Mouse (Mus musculus): ENCODE data around the gene Tomm70a.

GRCm38 (mm10) chr16:57181180-57181579, 59.7 kb downstream of the Tomm70a start:
- TF ChIP-seq HCFC1 (IDR thresholded peaks at IDR 0.05; ENCODE audit: low read depth, low read length) (no peak), POLR2AphosphoS2 (IDR thresholded peaks at IDR 0.05; ENCODE audit: low read length) (no peak), CTCF (IDR thresholded peaks at IDR 0.05 in 2 of 3, conservative IDR thresholded peaks at IDR 0.05 in 1 of 3; ENCODE audit: control insufficient read depth in 1 of 3, insufficient read depth in 1 of 3, low read depth in 2 of 3, low read length in 3 of 3, poor library complexity in 1 of 3, severe bottlenecking in 1 of 3) (no peak), ZC3H11A (IDR thresholded peaks at IDR 0.05; ENCODE audit: low read depth, low read length) (no peak), RAD21 (IDR thresholded peaks at IDR 0.05; ENCODE audit: low read depth, low read length) (no peak), EP300 (IDR thresholded peaks at IDR 0.05; ENCODE audit: low read depth in 1 of 2, low read length in 2 of 2) (no peak), NRF1 (IDR thresholded peaks at IDR 0.05; ENCODE audit: insufficient read depth, low read depth, low read length, poor library complexity, severe bottlenecking) (no peak), USF2 (IDR thresholded peaks at IDR 0.05; ENCODE audit: borderline replicate concordance in 1 of 2, insufficient read depth in 1 of 2, low read depth in 1 of 2, low read length in 2 of 2) (no peak)
